In genomic region chr7:38161438-38161837, GRCm38 (mm10) we compare ENCODE assay signal across 16 mouse cellular contexts. TPM values are rescaled to one million over a fixed set of nuclear protein-coding genes. Genes with fewer than 3 reads are reported as not detected.
DNase-seq lines count a peak whose midpoint lies in the region; TF ChIP-seq lines count a peak whose summit lies in the region.
"Had no signal": no experiment of that assay in that cellular context is flagged by ENCODE, and none has a peak within 500 bp of the region (broad histone marks: within the 10 kb centered on the region; RNA-seq: fewer than 3 reads in every experiment).

No protein-coding gene starts in this region.

- no peak overlapping the region for H3K27ac ChIP-seq in layer of hippocampus, adult 2 months
- H3K27ac ChIP-seq: embryonic facial prominence, embryonic 10.5 days; forebrain, embryonic 10.5 days; limb, embryonic 10.5 days had no signal

- DNase-seq in layer of hippocampus, adult 2 months (ENCODE audit: low spot score in 2 of 2) = no peak
- no peak for DNase-seq in layer of hippocampus, postnatal 14 days (ENCODE audit: low spot score in 2 of 2)
- DNase-seq in 3T3-L1 (ENCODE audit: low read depth, low spot score) (peak; percentile 24), 416B (ENCODE audit: low read depth) (peak; percentile 54)
- peak; percentile 51 for DNase-seq in c-Kit-positive CD71-positive TER-119-positive erythroid progenitor cells, embryonic 14.5 days (ENCODE audit: low spot score)
- DNase-seq in cerebellum, postnatal 36 days = no peak
- DNase-seq in layer of hippocampus, adult 8-10 months (ENCODE audit: low spot score in 2 of 2) = no peak
- DNase-seq: adrenal gland, postnatal 36 days; cerebellum, adult 11-12 months; kidney, adult 2 months; lung, adult 2 months; midbrain, embryonic 14.5 days; right cerebral cortex, postnatal 14 days had no signal

- TF ChIP-seq CTCF in layer of hippocampus, adult 2 months (conservative IDR thresholded peaks at IDR 0.05) = peak; percentile 52

- H3K4me3 ChIP-seq in layer of hippocampus, adult 2 months = no peak overlapping the region
- H3K4me3 ChIP-seq: embryonic facial prominence, embryonic 10.5 days; forebrain, embryonic 10.5 days; limb, embryonic 10.5 days had no signal

RNA-seq across cellular contexts. Expression of gene 1600014C10Rik, which starts 21.6 kb away (rescaled TPM):
- 10 to 100 TPM; 24.0 to 29.5 TPM for total RNA-seq in layer of hippocampus, adult 2 months (2021)
- 10 to 100 TPM; 17.4 to 20.6 TPM for total RNA-seq in layer of hippocampus, postnatal 14 days (2021)
- 10 to 100 TPM; 24.6 to 30.9 (median 28.9) TPM for total RNA-seq in layer of hippocampus, adult 8-10 months (2022)

RNA-seq across cellular contexts. Expression of gene Ccne1, which starts 54.1 kb away (rescaled TPM):
- 10 to 100 TPM; 13.5 to 13.7 TPM for total RNA-seq in layer of hippocampus, adult 2 months (2021)
- total RNA-seq in layer of hippocampus, postnatal 14 days (2021) = 10 to 100 TPM; 10.4 to 10.8 TPM
- 10 to 100 TPM; 13.1 to 17.3 (median 13.9) TPM for total RNA-seq in layer of hippocampus, adult 8-10 months (2022)

Comparison
In these comparisons a context has a peak if more than half of its experiments do, and no peak if none do; other contexts are left out.
1. DNase-seq: peak in 3T3-L1 (single experiment), 416B (single experiment) and c-Kit-positive CD71-positive TER-119-positive erythroid progenitor cells, embryonic 14.5 days (single experiment); none in layer of hippocampus, adult 2 months (0 of 2), layer of hippocampus, postnatal 14 days (0 of 2), cerebellum, postnatal 36 days (0 of 2) and layer of hippocampus, adult 8-10 months (0 of 2).